Mouse (Mus musculus) liver, embryonic 15.5 days (tissue): ENCODE data around the gene Fgfr2. TPM values are rescaled to one million over a fixed set of nuclear protein-coding genes. Genes with fewer than 3 reads are reported as not detected.

Experiments
- ATAC-seq: fragments of 200-750 bp; cut with Nextera tagmentation; 2 replicates; pipeline ENCODE4 v1.8.0; 2017; ENCODE audit warnings: moderate number of reproducible peaks, mild to moderate bottlenecking, moderate library complexity; ENCODE audit not compliant: insufficient read depth
- H3K27ac ChIP-seq: fragments of 300-500 bp; sonication (generic); replicated peaks from 2 replicates; pipeline ENCODE4 v1.5.1; 2015; ENCODE audit warnings: mild to moderate bottlenecking, inconsistent platforms
- H3K27me3 ChIP-seq: fragments of 300-500 bp; sonication (generic); 2 replicates; pipeline ENCODE4 v1.6.1; 2015; ENCODE audit warnings: mild to moderate bottlenecking, inconsistent platforms
- H3K36me3 ChIP-seq: fragments of 300-500 bp; sonication (generic); replicated peaks from 2 replicates; pipeline ENCODE4 v1.6.1; 2015; ENCODE audit warnings: moderate library complexity, mild to moderate bottlenecking, inconsistent platforms
- H3K4me1 ChIP-seq: fragments of 300-500 bp; sonication (generic); replicated peaks from 2 replicates; pipeline ENCODE4 v1.6.1; 2015; ENCODE audit warnings: inconsistent platforms
- H3K4me2 ChIP-seq: fragments of 300-500 bp; sonication (generic); 2 replicates; pipeline ENCODE4 v1.6.1; 2015; ENCODE audit warnings: moderate library complexity, mild to moderate bottlenecking, inconsistent platforms
- H3K4me3 ChIP-seq: fragments of 300-500 bp; sonication (generic); replicated peaks from 2 replicates; pipeline ENCODE4 v1.5.1; 2015; ENCODE audit warnings: mild to moderate bottlenecking, inconsistent platforms
- H3K9ac ChIP-seq: fragments of 300-500 bp; sonication (generic); 2 replicates; pipeline ENCODE4 v1.6.1; 2015; ENCODE audit warnings: moderate library complexity, mild to moderate bottlenecking, inconsistent platforms
- H3K9me3 ChIP-seq: fragments of 300-500 bp; sonication (generic); replicated peaks from 2 replicates; pipeline ENCODE4 v1.6.1; 2016; ENCODE audit warnings: inconsistent platforms
- WGBS: fragments of 180-500 bp; shearing (Covaris S2); methylation state at CpG from one replicate; pipeline ENCODE4 v1.1.7; 2015; ENCODE audit warnings: mixed read lengths; ENCODE audit not compliant: insufficient replicate concordance; 5-methylcytosine and 5-hydroxymethylcytosine counted together
- polyA plus RNA-seq: library from polyadenylated mRNA; unstranded; fragments of >200 nt; fragmentation: Nextera tagmentation; extraction: Ambion mirVana; gene quantifications from 2 replicates; pipeline ENCODE4 v1.2.1, GENCODE M21; 2015

Fgfr2 gene
- polyA plus RNA-seq: 10.5 and 12.0 TPM in 2 replicates

GRCm38 (mm10) chr7:133123244-133123998, at the start of gene Fgfr2:
Fgfr2 (minus strand) TSS chr7:133123350.
- Histone ChIP-seq H3K27me3 (peaks cover 73% of the 10 kb centered on the region), H3K4me1 (peaks cover 40% of the 10 kb centered on the region), H3K4me3 (peak within 1 kb of the TSS; percentile 67), H3K27ac (peak within 1 kb of the TSS; percentile 81), H3K36me3 (no peaks in the 10 kb centered on the region), H3K9me3 (no peaks in the 10 kb centered on the region), H3K9ac (peak within 1 kb of the TSS; percentile 56), H3K4me2 (peak within 1 kb of the TSS; percentile 90)
- peak; percentile 45 for ATAC-seq
- under 1% methylated on average over 39 of the region's 53 CpGs for WGBS

GRCm38 (mm10) chr7:133171403-133172032, 48.4 kb upstream of the Fgfr2 start:
- Histone ChIP-seq H3K9ac (no peak overlapping the region), H3K27ac (no peak overlapping the region), H3K4me3 (no peak overlapping the region), H3K9me3 (no peaks in the 10 kb centered on the region), H3K27me3 (no peaks in the 10 kb centered on the region), H3K4me1 (no peaks in the 10 kb centered on the region), H3K4me2 (no peak overlapping the region), H3K36me3 (no peaks in the 10 kb centered on the region)
- no peak for ATAC-seq
- 68% methylated on average over 4 of the region's 4 CpGs for WGBS

- H3K4me3 ChIP-seq: no peak overlapping the region
- WGBS: 73% methylated on average over 3 of the region's 3 CpGs
- no peak overlapping the region for H3K9ac ChIP-seq
- no peak overlapping the region for H3K4me2 ChIP-seq
- ATAC-seq: no peak
- H3K27ac ChIP-seq: no peak overlapping the region
- no peaks in the 10 kb centered on the region for H3K9me3 ChIP-seq
- no peaks in the 10 kb centered on the region for H3K36me3 ChIP-seq
- H3K27me3 ChIP-seq: no peaks in the 10 kb centered on the region
- no peaks in the 10 kb centered on the region for H3K4me1 ChIP-seq
These were observed 45.8 kb upstream of the Fgfr2 start for GRCm38 (mm10) chr7:133168928-133169327.

DNA sequence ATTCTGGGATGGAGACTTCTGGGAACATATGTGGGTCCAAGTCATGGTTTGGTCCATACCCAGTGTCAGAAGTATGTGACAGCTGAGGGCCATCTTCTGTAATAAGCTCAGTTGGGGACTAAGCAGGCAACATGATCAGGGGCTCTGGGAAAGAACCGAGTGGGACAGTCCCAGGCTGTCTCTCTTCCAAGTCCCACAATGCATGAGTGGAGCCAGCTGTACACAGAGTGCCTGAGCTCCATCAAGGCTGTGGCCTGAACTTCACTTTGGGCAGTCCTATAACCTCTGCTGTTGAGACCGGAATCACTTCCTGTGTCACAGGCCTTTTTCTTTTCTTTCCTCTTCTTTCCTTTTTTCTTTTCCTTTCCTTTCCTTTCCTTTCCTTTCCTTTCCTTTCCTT, 44.8 kb upstream of the Fgfr2 start:
- 74% methylated on average over 2 of the region's 2 CpGs for WGBS
- Histone ChIP-seq H3K4me1 (no peaks in the 10 kb centered on the region), H3K4me2 (no peak overlapping the region), H3K27me3 (no peaks in the 10 kb centered on the region), H3K9me3 (no peaks in the 10 kb centered on the region), H3K9ac (no peak overlapping the region), H3K4me3 (no peak overlapping the region), H3K27ac (no peak overlapping the region), H3K36me3 (no peaks in the 10 kb centered on the region)
- no peak for ATAC-seq

GRCm38 (mm10) chr7:133164770-133165169, 41.6 kb upstream of the Fgfr2 start:
- Histone ChIP-seq H3K27ac (no peak overlapping the region), H3K9ac (no peak overlapping the region), H3K9me3 (no peaks in the 10 kb centered on the region), H3K36me3 (no peaks in the 10 kb centered on the region), H3K4me3 (no peak overlapping the region), H3K27me3 (0 out of 2 replicates have a peak, but pooled peaks cover 4% of the 10 kb centered on the region), H3K4me1 (no peaks in the 10 kb centered on the region), H3K4me2 (no peak overlapping the region)
- 36% methylated on average over 2 of the region's 2 CpGs for WGBS
- no peak for ATAC-seq

- Histone ChIP-seq H3K9me3 (no peaks in the 10 kb centered on the region), H3K27ac (no peak overlapping the region), H3K4me1 (no peaks in the 10 kb centered on the region), H3K27me3 (0 out of 2 replicates have a peak, but pooled peaks cover 4% of the 10 kb centered on the region), H3K4me2 (no peak overlapping the region), H3K4me3 (no peak overlapping the region), H3K9ac (no peak overlapping the region), H3K36me3 (no peaks in the 10 kb centered on the region)
- 47% methylated on average over 5 of the region's 5 CpGs for WGBS
- no peak for ATAC-seq
These were observed 39.9 kb upstream of the Fgfr2 start for GRCm38 (mm10) chr7:133163011-133163410.

- no peak for ATAC-seq
- Histone ChIP-seq H3K9me3 (no peaks in the 10 kb centered on the region), H3K27me3 (0 out of 2 replicates have a peak, but pooled peaks cover 4% of the 10 kb centered on the region), H3K9ac (no peak overlapping the region), H3K4me1 (no peaks in the 10 kb centered on the region), H3K27ac (no peak overlapping the region), H3K36me3 (no peaks in the 10 kb centered on the region), H3K4me3 (no peak overlapping the region), H3K4me2 (no peak overlapping the region)
- WGBS: 15% methylated on average over 2 of the region's 2 CpGs
These were observed 39.0 kb upstream of the Fgfr2 start for GRCm38 (mm10) chr7:133162131-133162530.

- 0 out of 2 replicates have a peak, but pooled peaks cover 4% of the 10 kb centered on the region for H3K27me3 ChIP-seq
- no peaks in the 10 kb centered on the region for H3K4me1 ChIP-seq
- 66% methylated on average over 7 of the region's 7 CpGs for WGBS
- H3K36me3 ChIP-seq: no peaks in the 10 kb centered on the region
- no peak for ATAC-seq
- no peak overlapping the region for H3K9ac ChIP-seq
- no peak overlapping the region for H3K4me3 ChIP-seq
- no peak overlapping the region for H3K27ac ChIP-seq
- H3K4me2 ChIP-seq: no peak overlapping the region
- no peaks in the 10 kb centered on the region for H3K9me3 ChIP-seq
These were observed 38.4 kb upstream of the Fgfr2 start for GRCm38 (mm10) chr7:133161362-133162080.

GRCm38 (mm10) chr7:133159519-133159918, 36.4 kb upstream of the Fgfr2 start:
- ATAC-seq: no peak
- 65% methylated on average over 3 of the region's 3 CpGs for WGBS
- no peaks in the 10 kb centered on the region for H3K36me3 ChIP-seq
- no peak overlapping the region for H3K4me2 ChIP-seq
- H3K4me1 ChIP-seq: no peaks in the 10 kb centered on the region
- H3K27ac ChIP-seq: no peak overlapping the region
- H3K9me3 ChIP-seq: no peaks in the 10 kb centered on the region
- H3K9ac ChIP-seq: no peak overlapping the region
- H3K27me3 ChIP-seq: 0 out of 2 replicates have a peak, but pooled peaks cover 4% of the 10 kb centered on the region
- no peak overlapping the region for H3K4me3 ChIP-seq

- H3K4me1 ChIP-seq: no peaks in the 10 kb centered on the region
- 74% methylated on average over 12 of the region's 12 CpGs for WGBS
These were observed 32.5 kb upstream of the Fgfr2 start for GRCm38 (mm10) chr7:133155621-133156020.

DNA sequence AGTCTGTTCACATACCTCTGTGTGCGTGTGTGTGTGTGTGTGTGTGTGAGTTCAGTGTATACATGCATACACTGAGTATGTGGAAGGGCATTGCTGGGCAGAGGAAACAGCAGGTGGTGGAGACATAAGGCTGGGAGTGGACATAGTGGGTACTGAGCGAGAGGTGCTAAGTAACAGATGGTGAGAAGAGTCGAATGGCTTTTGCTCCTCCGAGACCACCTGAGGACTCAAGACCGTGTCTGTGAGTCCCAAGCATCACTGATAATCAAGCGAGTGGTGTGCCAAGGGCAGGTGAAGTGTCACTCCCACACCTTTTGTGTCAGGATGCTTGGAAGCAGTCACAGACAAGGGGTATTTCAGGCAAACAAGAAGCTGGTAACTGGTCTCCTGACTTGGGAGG, 31.7 kb upstream of the Fgfr2 start:
- no peaks in the 10 kb centered on the region for H3K9me3 ChIP-seq
- no peaks in the 10 kb centered on the region for H3K27me3 ChIP-seq
- no peak overlapping the region for H3K27ac ChIP-seq
- 57% methylated on average over 6 of the region's 6 CpGs for WGBS
- H3K4me2 ChIP-seq: no peak overlapping the region
- no peak overlapping the region for H3K9ac ChIP-seq
- no peak for ATAC-seq
- H3K36me3 ChIP-seq: no peaks in the 10 kb centered on the region
- no peak overlapping the region for H3K4me3 ChIP-seq
- no peaks in the 10 kb centered on the region for H3K4me1 ChIP-seq

More at GRCm38 (mm10) chr7:133155621-133156020, 32.5 kb upstream of the Fgfr2 start:
- Histone ChIP-seq H3K27me3 (no peaks in the 10 kb centered on the region), H3K4me2 (no peak overlapping the region), H3K9ac (no peak overlapping the region), H3K4me3 (no peak overlapping the region), H3K36me3 (no peaks in the 10 kb centered on the region), H3K9me3 (no peaks in the 10 kb centered on the region), H3K27ac (no peak overlapping the region)
- ATAC-seq: no peak
